Mouse (Mus musculus): ENCODE measurements at regions not wholly inside any gene's neighbourhood (a gene's known extent, or its start where the extent isn't known, plus 50 kb on each side); places are given as distances from the start of the nearest gene placed in this dataset.

DNA sequence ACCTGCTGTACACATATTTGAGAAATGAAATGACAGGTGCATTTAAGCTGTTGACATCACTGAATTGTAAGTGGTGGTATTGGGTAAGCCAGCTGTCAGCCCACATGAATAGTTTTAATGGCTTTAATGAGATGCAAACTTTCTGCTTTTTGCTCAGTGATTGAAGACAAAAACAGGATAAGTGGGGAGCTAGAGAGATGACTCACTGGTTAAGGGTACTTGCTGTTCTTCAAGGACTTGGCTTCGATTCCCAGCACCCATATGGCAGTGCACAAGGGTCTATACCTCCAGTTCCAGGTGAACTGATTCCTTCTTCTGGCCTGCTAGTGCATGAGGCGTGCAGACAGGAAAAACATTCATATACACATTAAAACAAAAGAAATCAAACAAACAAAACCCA lies 162.7 kb upstream of the Pex5l start:
- no peak for DNase-seq (ENCODE audit: low read depth, low spot score)

- no peak for DNase-seq (ENCODE audit: low read depth, low spot score)
Measured at GRCm38 (mm10) chr3:33262797-33263196, 119.8 kb upstream of the Pex5l start.

DNA sequence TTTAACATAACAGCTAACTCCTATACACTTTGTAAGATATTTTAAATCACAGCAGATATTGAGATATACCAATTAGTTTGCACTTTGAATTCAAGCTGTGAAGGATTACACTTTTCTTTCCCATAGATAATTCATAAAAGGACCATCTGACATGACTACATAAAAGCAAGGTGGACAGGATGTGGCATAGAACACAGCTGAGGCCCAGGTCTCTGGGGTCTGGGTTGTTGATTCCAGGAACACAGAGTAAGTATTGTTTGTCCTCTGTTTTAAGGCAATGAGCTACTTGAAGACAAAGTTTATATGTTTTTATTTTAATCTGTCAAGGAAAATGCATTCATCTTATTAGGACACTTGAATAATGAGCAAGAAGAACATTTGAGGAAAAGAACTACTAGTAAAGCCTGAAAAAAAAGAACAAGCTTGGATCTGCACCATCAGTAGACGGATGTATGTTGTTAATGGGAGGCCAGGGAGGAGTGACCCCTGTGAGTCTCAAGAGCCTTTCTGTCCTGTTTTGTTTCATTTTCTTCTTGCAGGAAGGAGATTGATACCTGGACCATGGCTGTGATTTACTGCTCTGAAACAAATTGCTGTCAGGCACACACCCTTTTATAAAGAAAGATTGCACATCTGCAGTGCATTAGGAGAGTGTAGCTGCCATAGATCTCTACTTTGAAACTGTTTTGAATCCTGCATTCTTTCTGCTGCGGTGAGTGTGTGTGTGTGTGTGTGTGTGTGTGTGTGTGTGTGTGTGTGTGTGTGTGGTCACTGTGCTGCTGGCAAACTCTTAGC lies 76.4 kb upstream of the Pex5l start:
- DNase-seq (ENCODE audit: low read depth, low spot score), result no peak

GRCm38 (mm10) chr3:33218291-33218690 lies 75.2 kb upstream of the Pex5l start:
- DNase-seq (ENCODE audit: low read depth, low spot score), result no peak

GRCm38 (mm10) chr3:33217360-33218034 lies 74.5 kb upstream of the Pex5l start:
- DNase-seq (ENCODE audit: low read depth, low spot score), result no peak

GRCm38 (mm10) chr3:33211224-33211817 lies 68.3 kb upstream of the Pex5l start:
- DNase-seq (ENCODE audit: low read depth, low spot score), result no peak

All from A20 (cell line).